Mouse (Mus musculus): Measurements from ENCODE around the gene Ak1.

GRCm38 (mm10) chr2:32572196-32572595 is 49.4 kb upstream of the Ak1 start:
- no peak for TF ChIP-seq HCFC1 (IDR thresholded peaks at IDR 0.05; ENCODE audit: borderline replicate concordance, insufficient read depth, low read length)
- no peak for TF ChIP-seq MAFK (IDR thresholded peaks at IDR 0.05; ENCODE audit: insufficient read depth, low read depth, low read length)
- TF ChIP-seq CHD2 (IDR thresholded peaks at IDR 0.05; ENCODE audit: low read depth, low read length) = no peak
- no peak for TF ChIP-seq ZC3H11A (IDR thresholded peaks at IDR 0.05; ENCODE audit: borderline replicate concordance, low read depth, low read length)
- TF ChIP-seq ZNF384 (IDR thresholded peaks at IDR 0.05; ENCODE audit: low read depth, low read length) = no peak

Measured in ES-E14 (cell line).